Mouse (Mus musculus) midbrain, embryonic 14.5 days (tissue): ENCODE results near the gene Ubl7. TPM values are rescaled to one million over a fixed set of nuclear protein-coding genes. Genes with fewer than 3 reads are reported as not detected.

Experiments
- ATAC-seq: fragments of 200-750 bp; cut with Nextera tagmentation; 2 replicates; pipeline ENCODE4 v1.8.0; 2017; ENCODE audit warnings: moderate number of reproducible peaks, moderate library complexity; ENCODE audit not compliant: low FRiP score, low TSS enrichment
- DNase-seq: peaks from one replicate; pipeline ENCODE4 v3.0.0-alpha.2; 2015
- H3K27ac ChIP-seq: fragments of 300-500 bp; sonication (generic); replicated peaks from 2 replicates; pipeline ENCODE4 v1.5.1; 2014; ENCODE audit warnings: mild to moderate bottlenecking, low read depth, low read length, moderate library complexity
- H3K27me3 ChIP-seq: fragments of 300-500 bp; sonication (generic); 2 replicates; pipeline ENCODE4 v1.6.1; 2014; ENCODE audit warnings: low read length, control low read depth, mixed read lengths; ENCODE audit not compliant: control insufficient read depth, insufficient read depth
- H3K36me3 ChIP-seq: fragments of 300-500 bp; sonication (generic); 2 replicates; pipeline ENCODE4 v1.6.1; 2014; ENCODE audit warnings: low read length, control low read depth; ENCODE audit not compliant: control insufficient read depth, insufficient read depth
- H3K4me1 ChIP-seq: fragments of 300-500 bp; sonication (generic); 2 replicates; pipeline ENCODE4 v1.6.1; 2014; ENCODE audit warnings: mild to moderate bottlenecking, antibody characterized with exemption, low read length, control low read depth; ENCODE audit not compliant: control insufficient read depth, insufficient read depth
- H3K4me2 ChIP-seq: fragments of 300-500 bp; sonication (generic); 2 replicates; pipeline ENCODE4 v1.6.1; 2014; ENCODE audit warnings: mild to moderate bottlenecking, low read length, moderate library complexity
- H3K4me3 ChIP-seq: fragments of 300-500 bp; sonication (generic); replicated peaks from 2 replicates; pipeline ENCODE4 v1.5.1; 2014; ENCODE audit warnings: low read depth, low read length
- H3K9ac ChIP-seq: fragments of 300-500 bp; sonication (generic); replicated peaks from 2 replicates; pipeline ENCODE4 v1.6.1; 2014; ENCODE audit warnings: mild to moderate bottlenecking, low read length, moderate library complexity
- H3K9me3 ChIP-seq: fragments of 300-500 bp; sonication (generic); 2 replicates; pipeline ENCODE4 v1.6.1; 2016; ENCODE audit warnings: low read length, control low read depth, mixed read lengths; ENCODE audit not compliant: control insufficient read depth
- WGBS: fragments of 180-500 bp; shearing (Covaris S2); extraction: QIAGEN DNeasy Blood & Tissue Kit; methylation state at CpG from one replicate; pipeline ENCODE4 v1.1.7; 2014; 5-methylcytosine and 5-hydroxymethylcytosine counted together
- polyA plus RNA-seq: library from polyadenylated mRNA; unstranded; fragments of >200 nt; fragmentation: Nextera tagmentation; extraction: Ambion mirVana; gene quantifications from 2 replicates; pipeline ENCODE4 v1.2.1, GENCODE M21; 2014

The Ubl7 gene
- polyA plus RNA-seq, 1 experiment from 2014 or later, result 165 TPM

GRCm38 (mm10) chr9:57963249-57963997 lies 52.6 kb downstream of the Ubl7 start:
- ATAC-seq, result no peak
- 88% methylated on average over 4 of the region's 4 CpGs for WGBS
- H3K36me3 ChIP-seq, result peaks cover 36% of the 10 kb centered on the region

GRCm38 (mm10) chr9:57963998-57964395 lies 53.2 kb downstream of the Ubl7 start:
- H3K9ac ChIP-seq, result no peak overlapping the region
- 0 out of 2 replicates have a peak, but pooled peaks cover 3% of the 10 kb centered on the region for H3K4me1 ChIP-seq
- peaks cover 34% of the 10 kb centered on the region for H3K36me3 ChIP-seq
- no peak overlapping the region for H3K27ac ChIP-seq
- no peak for DNase-seq
- no peak overlapping the region for H3K4me2 ChIP-seq
- no peak overlapping the region for H3K4me3 ChIP-seq
- no peaks in the 10 kb centered on the region for H3K27me3 ChIP-seq
- no peaks in the 10 kb centered on the region for H3K9me3 ChIP-seq
- ATAC-seq, result no peak
- 61% methylated on average over 5 of the region's 5 CpGs for WGBS

More at GRCm38 (mm10) chr9:57963249-57963997, 52.6 kb downstream of the Ubl7 start:
- no peak overlapping the region for H3K4me3 ChIP-seq
- DNase-seq, result no peak
- no peak overlapping the region for H3K4me2 ChIP-seq
- no peak overlapping the region for H3K27ac ChIP-seq
- H3K4me1 ChIP-seq, result 0 out of 2 replicates have a peak, but pooled peaks cover 3% of the 10 kb centered on the region
- no peak overlapping the region for H3K9ac ChIP-seq
- no peaks in the 10 kb centered on the region for H3K27me3 ChIP-seq
- H3K9me3 ChIP-seq, result no peaks in the 10 kb centered on the region

- Histone ChIP-seq H3K9me3 (no peaks in the 10 kb centered on the region), H3K36me3 (peaks cover 29% of the 10 kb centered on the region), H3K4me1 (0 out of 2 replicates have a peak, but pooled peaks cover 3% of the 10 kb centered on the region), H3K4me2 (no peak overlapping the region), H3K27me3 (no peaks in the 10 kb centered on the region), H3K9ac (no peak overlapping the region), H3K27ac (no peak overlapping the region), H3K4me3 (no peak overlapping the region)
- no peak for ATAC-seq
- no peak for DNase-seq
- 64% methylated on average over 6 of the region's 6 CpGs for whole genome bisulfite sequencing
Observed at GRCm38 (mm10) chr9:57964528-57965250, 53.9 kb downstream of the Ubl7 start.

- no peaks in the 10 kb centered on the region for H3K27me3 ChIP-seq
- H3K9ac ChIP-seq, result no peak overlapping the region
- no peak overlapping the region for H3K27ac ChIP-seq
- WGBS, result 75% methylated on average over 12 of the region's 12 CpGs
- DNase-seq, result no peak
- no peak overlapping the region for H3K4me2 ChIP-seq
- H3K36me3 ChIP-seq, result peaks cover 21% of the 10 kb centered on the region
- H3K4me1 ChIP-seq, result 0 out of 2 replicates have a peak, but pooled peaks cover 3% of the 10 kb centered on the region
- H3K4me3 ChIP-seq, result no peak overlapping the region
- no peaks in the 10 kb centered on the region for H3K9me3 ChIP-seq
- no peak for ATAC-seq
Observed at GRCm38 (mm10) chr9:57965281-57966185, 54.8 kb downstream of the Ubl7 start.

GRCm38 (mm10) chr9:57967237-57967960 lies 56.6 kb downstream of the Ubl7 start:
- Histone ChIP-seq H3K4me3 (no peak overlapping the region), H3K4me2 (no peak overlapping the region), H3K4me1 (0 out of 2 replicates have a peak, but pooled peaks cover 3% of the 10 kb centered on the region), H3K27ac (no peak overlapping the region), H3K9me3 (no peaks in the 10 kb centered on the region), H3K9ac (no peak overlapping the region), H3K36me3 (0 out of 2 replicates have a peak, but pooled peaks cover 4% of the 10 kb centered on the region), H3K27me3 (no peaks in the 10 kb centered on the region)
- WGBS, result 81% methylated on average over 14 of the region's 14 CpGs
- no peak for ATAC-seq
- DNase-seq, result no peak

- no peak overlapping the region for H3K27ac ChIP-seq
- no peaks in the 10 kb centered on the region for H3K27me3 ChIP-seq
- 0 out of 2 replicates have a peak, but pooled peaks cover 3% of the 10 kb centered on the region for H3K4me1 ChIP-seq
- DNase-seq (no peak), ATAC-seq (no peak)
- H3K9me3 ChIP-seq, result no peaks in the 10 kb centered on the region
- 91% methylated on average over 9 of the region's 9 CpGs for WGBS
- H3K9ac ChIP-seq, result no peak overlapping the region
- H3K4me2 ChIP-seq, result no peak overlapping the region
- no peak overlapping the region for H3K4me3 ChIP-seq
- H3K36me3 ChIP-seq, result no peaks in the 10 kb centered on the region
Observed at GRCm38 (mm10) chr9:57968166-57968771, 57.5 kb downstream of the Ubl7 start.

- Histone ChIP-seq H3K27ac (no peak overlapping the region), H3K36me3 (no peaks in the 10 kb centered on the region), H3K4me1 (0 out of 2 replicates have a peak, but pooled peaks cover 3% of the 10 kb centered on the region), H3K9ac (no peak overlapping the region), H3K4me2 (no peak overlapping the region), H3K9me3 (no peaks in the 10 kb centered on the region), H3K27me3 (no peaks in the 10 kb centered on the region), H3K4me3 (no peak overlapping the region)
- ATAC-seq, result no peak
- no peak for DNase-seq
- WGBS, result 91% methylated on average over 8 of the region's 8 CpGs
Observed at GRCm38 (mm10) chr9:57968783-57969542, 58.2 kb downstream of the Ubl7 start.
